Mouse (Mus musculus) bone marrow, adult 2 months (tissue): ENCODE results near the gene Cdh23. TPM values are rescaled to one million over a fixed set of nuclear protein-coding genes. Genes with fewer than 3 reads are reported as not detected.

Source experiments
- H3K27ac ChIP-seq: fragments of 200-500 bp; 2 replicates; pipeline ENCODE4 v1.5.1; 2012; ENCODE audit warnings: low read depth, mild to moderate bottlenecking, control low read depth, inconsistent platforms, low read length; ENCODE audit not compliant: control insufficient read depth, poor library complexity, insufficient read depth
- H3K4me1 ChIP-seq: fragments of 200-500 bp; 2 replicates; pipeline ENCODE4 v1.6.1; 2011; ENCODE audit warnings: low read length; ENCODE audit not compliant: control insufficient read depth, insufficient read depth
- H3K4me3 ChIP-seq: fragments of 200-500 bp; replicated peaks from 2 replicates; pipeline ENCODE3; 2011; ENCODE audit warnings: mild to moderate bottlenecking, low read depth, low read length, control low read depth; ENCODE audit not compliant: control insufficient read depth
- CTCF ChIP-seq: fragments of 200-500 bp; IDR thresholded peaks from 2 replicates; pipeline ENCODE4 v1.5.1; 2011; ENCODE audit warnings: low read length, control low read depth; ENCODE audit not compliant: control insufficient read depth, insufficient read depth
- POLR2A ChIP-seq: fragments of 200-500 bp; IDR thresholded peaks from 2 replicates; pipeline ENCODE4 v1.6.1; 2011; ENCODE audit warnings: low read depth, mild to moderate bottlenecking, control low read depth, low read length, borderline replicate concordance; ENCODE audit not compliant: control insufficient read depth
- WGBS: fragments of 180-500 bp; shearing (Covaris S2); methylation state at CpG from one replicate; pipeline ENCODE4 v1.1.7; 2018; 5-methylcytosine and 5-hydroxymethylcytosine counted together
- polyA plus RNA-seq: library from polyadenylated mRNA; stranded (reverse); fragments of >200 nt; gene quantifications from 2 replicates; pipeline ENCODE4 v1.2.4, GENCODE M21; 2011; ENCODE audit warnings: low replicate concordance; ENCODE audit not compliant: missing spikeins, insufficient read depth, insufficient read length

Gene Cdh23
- polyA plus RNA-seq, 1 experiment, result 1.8 TPM

- Histone ChIP-seq H3K27ac (no peak overlapping the region), H3K4me3 (no peak overlapping the region), H3K4me1 (no peaks in the 10 kb centered on the region)
- TF ChIP-seq CTCF (no peak), POLR2A (no peak)
- 50% methylated on average over 1 of the region's 1 CpGs for WGBS
Observed at GRCm38 (mm10) chr10:60591281-60591680, 105.0 kb downstream of the Cdh23 start.

DNA sequence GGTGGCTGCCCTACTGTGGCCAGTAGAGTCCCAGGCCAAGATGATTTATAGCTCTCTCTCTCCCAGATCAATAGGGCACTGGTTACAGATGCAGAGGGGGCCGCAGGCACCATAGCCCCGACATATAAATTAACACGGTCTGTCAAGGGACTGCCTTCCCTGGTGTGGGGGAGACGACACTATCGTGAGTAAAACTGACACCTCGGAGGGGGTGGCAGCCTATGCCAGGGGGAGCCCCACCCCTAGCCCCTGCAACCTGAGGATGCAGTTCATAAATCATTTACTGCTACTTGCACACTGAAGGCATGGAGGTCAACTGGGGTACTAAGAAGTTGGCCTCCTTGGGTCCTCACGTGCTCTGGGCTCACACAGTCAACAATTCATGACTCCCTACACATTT is 106.0 kb downstream of the Cdh23 start:
- TF ChIP-seq CTCF, result no peak
- no peak for TF ChIP-seq POLR2A
- H3K4me3 ChIP-seq, result no peak overlapping the region
- no peaks in the 10 kb centered on the region for H3K4me1 ChIP-seq
- 85% methylated on average over 7 of the region's 7 CpGs for WGBS
- H3K27ac ChIP-seq, result no peak overlapping the region

GRCm38 (mm10) chr10:60585691-60586090 is 110.6 kb downstream of the Cdh23 start:
- H3K4me1 ChIP-seq, result no peaks in the 10 kb centered on the region
- no peak for TF ChIP-seq CTCF
- no peak for TF ChIP-seq POLR2A

DNA sequence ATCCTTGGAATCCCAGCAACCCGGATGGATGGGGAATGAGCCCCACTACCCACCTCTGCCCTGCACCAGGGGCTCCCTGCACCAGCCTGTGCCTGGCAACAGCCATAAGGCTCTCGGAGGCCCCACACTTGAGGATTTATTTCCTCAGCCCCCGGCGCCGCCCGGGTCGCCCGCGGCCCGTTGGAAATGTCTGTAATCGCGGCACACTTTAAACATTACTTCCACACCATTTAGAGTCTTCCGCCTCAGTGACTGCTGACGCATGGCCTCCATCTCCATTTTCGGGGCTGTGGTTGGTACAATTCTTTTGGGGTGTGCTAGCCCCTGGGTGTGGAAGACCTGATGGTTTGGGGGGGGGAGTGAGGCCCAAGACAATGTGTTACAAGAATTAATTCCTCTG is 113.3 kb downstream of the Cdh23 start:
- 87% methylated on average over 15 of the region's 15 CpGs for WGBS
- TF ChIP-seq CTCF (no peak), POLR2A (no peak)
- Histone ChIP-seq H3K4me3 (no peak overlapping the region), H3K4me1 (peaks cover under 1% of the 10 kb centered on the region; the same call in 1 of the 2 replicates), H3K27ac (no peak overlapping the region)

More at GRCm38 (mm10) chr10:60585691-60586090, 110.6 kb downstream of the Cdh23 start:
- Histone ChIP-seq H3K4me3 (no peak overlapping the region), H3K27ac (no peak overlapping the region)
- WGBS, result 84% methylated on average over 6 of the region's 6 CpGs

DNA sequence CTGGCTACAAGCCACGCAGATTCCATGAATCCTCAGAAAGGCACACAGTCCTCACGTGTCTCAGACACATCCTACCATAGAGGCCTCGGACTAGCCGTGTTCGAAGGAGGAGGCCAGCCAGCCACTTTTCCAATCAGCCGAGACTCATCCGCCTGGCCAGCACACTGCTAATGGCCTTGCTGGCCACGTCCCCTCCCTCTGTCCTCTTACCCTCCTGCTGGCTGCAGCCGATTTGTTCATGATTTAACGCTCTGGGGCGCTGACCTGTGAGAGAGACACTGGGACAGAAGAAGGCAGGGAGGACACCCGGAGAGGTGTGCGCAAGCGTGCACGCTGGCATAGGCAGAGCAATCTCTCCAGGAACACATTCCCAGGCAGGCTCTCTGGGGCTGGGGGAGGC is 115.6 kb downstream of the Cdh23 start:
- TF ChIP-seq CTCF (no peak), POLR2A (no peak)
- WGBS, result 90% methylated on average over 15 of the region's 15 CpGs
- Histone ChIP-seq H3K4me3 (no peak overlapping the region), H3K4me1 (peaks cover 5% of the 10 kb centered on the region; the same call in 1 of the 2 replicates), H3K27ac (no peak overlapping the region)

DNA sequence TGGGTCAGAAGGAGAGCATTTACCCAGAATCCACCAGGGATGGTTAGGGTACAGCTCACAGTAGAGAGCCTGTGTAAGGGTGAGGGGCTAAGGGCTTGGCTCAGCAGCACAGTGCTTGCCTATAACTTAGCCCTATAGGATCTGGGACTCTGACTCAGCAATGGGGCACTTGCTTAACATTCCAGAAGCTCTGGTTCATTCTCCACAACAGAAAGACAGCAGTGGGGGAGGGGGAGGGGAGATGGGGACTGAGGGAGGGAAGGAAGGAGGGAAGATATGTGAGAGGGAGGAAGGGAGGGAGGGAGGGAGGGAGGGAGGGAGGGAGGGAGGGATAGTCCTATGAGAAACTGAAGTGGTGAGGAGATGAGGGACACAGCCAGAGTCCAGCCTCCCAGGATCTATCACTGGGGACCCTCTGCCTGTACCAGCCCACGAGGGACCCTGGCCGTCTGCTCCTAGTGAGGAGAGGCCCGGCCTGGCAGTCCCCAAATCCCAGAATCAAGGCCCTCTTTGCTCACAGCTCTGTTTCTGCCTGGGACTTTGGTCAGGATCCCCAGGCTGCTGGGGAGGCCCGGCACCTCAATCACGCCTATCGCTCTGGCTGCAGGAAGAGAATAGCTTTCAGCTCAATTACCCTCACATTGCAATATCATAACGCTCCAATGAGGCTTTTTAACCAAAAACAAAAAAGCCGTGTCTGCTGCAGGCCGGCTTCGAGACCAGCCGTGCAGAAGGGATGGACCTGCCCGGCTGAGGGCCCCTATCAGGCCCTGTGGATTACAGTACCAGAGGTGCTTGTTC is 117.4 kb downstream of the Cdh23 start:
- Histone ChIP-seq H3K4me1 (peaks cover 5% of the 10 kb centered on the region; the same call in 1 of the 2 replicates), H3K4me3 (no peak overlapping the region)

DNA sequence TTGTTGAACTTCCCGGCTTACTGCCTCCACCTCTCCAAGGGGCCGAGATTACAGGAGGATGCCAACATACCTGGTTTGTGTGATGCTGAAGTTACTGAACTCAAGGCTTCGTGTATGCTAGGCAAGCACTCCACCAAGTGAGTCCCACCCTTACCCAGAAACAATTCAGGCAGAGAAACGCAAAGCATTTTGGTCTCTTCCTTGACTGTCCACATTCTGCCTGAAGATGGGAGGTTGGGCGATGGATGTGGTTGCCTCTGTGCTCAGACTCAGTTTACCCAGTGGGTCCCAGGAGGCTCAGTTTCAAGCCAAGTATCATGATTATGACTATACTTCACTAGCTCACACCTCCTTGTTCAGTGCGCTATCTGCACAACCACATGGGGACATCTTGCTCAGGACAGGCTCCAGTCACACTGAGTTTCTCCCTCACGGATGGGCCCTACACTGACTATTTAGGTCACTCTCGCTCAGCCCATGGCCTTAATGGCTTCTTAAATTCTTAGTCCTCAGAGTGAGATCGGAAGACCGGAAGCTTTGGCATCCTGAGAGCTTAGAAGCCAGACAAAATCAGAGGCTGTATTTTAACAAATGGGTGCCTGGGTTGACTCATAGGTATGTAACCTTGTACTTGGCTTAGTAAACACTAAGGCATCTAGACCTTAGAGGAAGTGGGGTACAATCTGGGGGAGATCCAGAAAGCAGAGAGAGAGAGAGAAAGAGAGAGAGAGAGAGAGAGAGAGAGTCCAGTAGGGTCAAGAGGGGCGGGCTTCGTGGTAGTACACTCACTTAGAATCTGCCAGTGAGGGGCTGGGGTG is 118.2 kb downstream of the Cdh23 start:
- Histone ChIP-seq H3K27ac (peak overlapping the region; percentile 92), H3K4me1 (peaks cover 5% of the 10 kb centered on the region; the same call in 1 of the 2 replicates), H3K4me3 (no peak overlapping the region)
- TF ChIP-seq CTCF (no peak), POLR2A (no peak)
- WGBS, result 72% methylated on average over 12 of the region's 12 CpGs

More for the DNA sequence above, 117.4 kb downstream of the Cdh23 start:
- WGBS, result 92% methylated on average over 12 of the region's 12 CpGs
- peak overlapping the region; percentile 92; the same call in 1 of the 2 replicates for H3K27ac ChIP-seq
- TF ChIP-seq CTCF (no peak), POLR2A (no peak)

- peaks cover 5% of the 10 kb centered on the region; the same call in 1 of the 2 replicates for H3K4me1 ChIP-seq
- TF ChIP-seq POLR2A (peak; percentile 10; the same call in 1 of the 2 replicates), CTCF (no peak)
- no peak overlapping the region for H3K4me3 ChIP-seq
- WGBS, result 12% methylated on average over 13 of the region's 13 CpGs
- peak overlapping the region; percentile 92 for H3K27ac ChIP-seq
Observed at GRCm38 (mm10) chr10:60577125-60577919, 119.0 kb downstream of the Cdh23 start.
